Mouse (Mus musculus) MEL (cell line): Measurements from ENCODE around the gene Slc29a1. TPM values are rescaled to one million over a fixed set of nuclear protein-coding genes. Genes with fewer than 3 reads are reported as not detected.

Experiments
- DNase-seq: peaks from one replicate; pipeline ENCODE4 v3.0.0; 2011; ENCODE audit warnings: low read depth, low spot score
- H3K27ac ChIP-seq: 2 replicates; pipeline ENCODE4 v1.5.1; 2012; ENCODE audit warnings: low read depth, mild to moderate bottlenecking, control low read depth, low read length, moderate library complexity; ENCODE audit not compliant: control insufficient read depth
- H3K27me3 ChIP-seq, 2 experiments: fragments of 150-350 bp in 1 of 2; sonication (generic) in 1 of 2; 2 replicates each; pipeline ENCODE4 v1.6.1; 2012; ENCODE audit warnings: low read length in 2 of 2, mild to moderate bottlenecking in 2 of 2, improper control_type of control experiment in 1 of 2, moderate library complexity in 1 of 2; ENCODE audit not compliant: insufficient read depth in 2 of 2, control insufficient read depth in 1 of 2
- H3K36me3 ChIP-seq, 2 experiments: 2 replicates each; pipeline ENCODE4 v1.6.1; 2012 to 2014; ENCODE audit warnings: low read length in 2 of 2, improper control_type of control experiment in 1 of 2, inconsistent platforms in 1 of 2, mild to moderate bottlenecking in 1 of 2; ENCODE audit not compliant: insufficient read depth in 2 of 2, control insufficient read depth in 1 of 2
- H3K4me1 ChIP-seq, 2 experiments: fragments of 150-350 bp in 1 of 2; sonication (generic) in 1 of 2; 2 replicates each; pipeline ENCODE4 v1.6.1; 2012; ENCODE audit warnings: low read length in 2 of 2, improper control_type of control experiment in 1 of 2, mild to moderate bottlenecking in 1 of 2; ENCODE audit not compliant: insufficient read depth in 2 of 2, control insufficient read depth in 1 of 2
- H3K4me3 ChIP-seq, 2 experiments: fragments of 150-350 bp in 1 of 2; sonication (generic) in 1 of 2; 2 replicates each; pipeline ENCODE4 v1.5.1; 2012; ENCODE audit warnings: low read depth in 2 of 2, low read length in 2 of 2, mild to moderate bottlenecking in 2 of 2, moderate library complexity in 2 of 2, control low read depth in 1 of 2, improper control_type of control experiment in 1 of 2; ENCODE audit not compliant: control insufficient read depth in 1 of 2, insufficient read depth in 1 of 2
- H3K79me2 ChIP-seq: 2 replicates; pipeline ENCODE4 v1.6.1; 2012; ENCODE audit warnings: mild to moderate bottlenecking, low read length, moderate library complexity; ENCODE audit not compliant: control insufficient read depth, poor library complexity, insufficient read depth
- H3K9ac ChIP-seq: 2 replicates; pipeline ENCODE4 v1.6.1; 2012; ENCODE audit warnings: low read depth, mild to moderate bottlenecking, control low read depth, low read length, moderate library complexity; ENCODE audit not compliant: control insufficient read depth, poor library complexity, severe bottlenecking
- H3K9me3 ChIP-seq: fragments of 150-350 bp; sonication (generic); replicated peaks from 2 replicates; pipeline ENCODE4 v1.6.1; 2012; ENCODE audit warnings: mild to moderate bottlenecking, low read length, improper control_type of control experiment, moderate library complexity; ENCODE audit not compliant: insufficient read depth
- BHLHE40 ChIP-seq: IDR thresholded peaks from 2 replicates; pipeline ENCODE4 v1.6.1; 2012; ENCODE audit warnings: low read depth, mild to moderate bottlenecking, inconsistent platforms, low read length, improper control_type of control experiment, borderline replicate concordance
- MAX ChIP-seq: IDR thresholded peaks from 2 replicates; pipeline ENCODE4 v1.6.1; 2011; ENCODE audit warnings: low read length, improper control_type of control experiment
- MAZ ChIP-seq: IDR thresholded peaks from 2 replicates; pipeline ENCODE4 v1.6.1; 2012; ENCODE audit warnings: low read depth, mild to moderate bottlenecking, inconsistent platforms, low read length, improper control_type of control experiment
- MXI1 ChIP-seq: IDR thresholded peaks from 2 replicates; pipeline ENCODE4 v1.6.1; 2011; ENCODE audit warnings: mild to moderate bottlenecking, low read depth, low read length, improper control_type of control experiment
- MYB ChIP-seq: IDR thresholded peaks from 2 replicates; pipeline ENCODE4 v1.6.1; 2011; ENCODE audit warnings: mild to moderate bottlenecking, low read depth, low read length, improper control_type of control experiment
- POLR2A ChIP-seq, 2 experiments: IDR thresholded peaks; 2 replicates each; pipeline ENCODE4 v1.6.1; 2011 to 2012; ENCODE audit warnings: low read length in 2 of 2, mild to moderate bottlenecking in 2 of 2, control low read depth in 1 of 2, improper control_type of control experiment in 1 of 2, low read depth in 1 of 2, moderate library complexity in 1 of 2; ENCODE audit not compliant: control insufficient read depth in 1 of 2, insufficient read depth in 1 of 2, poor library complexity in 1 of 2
- POLR2AphosphoS2 ChIP-seq: IDR thresholded peaks from 2 replicates; pipeline ENCODE4 v1.6.1; 2011; ENCODE audit warnings: low read length, improper control_type of control experiment
- POLR2AphosphoS5 ChIP-seq: IDR thresholded peaks from 2 replicates; pipeline ENCODE4 v1.6.1; 2012; ENCODE audit warnings: low read depth, borderline replicate concordance, mild to moderate bottlenecking, inconsistent platforms, low read length, moderate library complexity, mixed read lengths
- RCOR1 ChIP-seq: IDR thresholded peaks from 2 replicates; pipeline ENCODE4 v1.6.1; 2012; ENCODE audit warnings: low read depth, mild to moderate bottlenecking, inconsistent platforms, low read length, improper control_type of control experiment
- SIN3A ChIP-seq: IDR thresholded peaks from 2 replicates; pipeline ENCODE4 v1.6.1; 2012; ENCODE audit warnings: low read length, improper control_type of control experiment, inconsistent platforms
- SMC3 ChIP-seq: IDR thresholded peaks from 2 replicates; pipeline ENCODE4 v1.6.1; 2011; ENCODE audit warnings: low read depth, low read length, improper control_type of control experiment
- TAL1 ChIP-seq: IDR thresholded peaks from 2 replicates; pipeline ENCODE4 v1.6.1; 2012; ENCODE audit warnings: mild to moderate bottlenecking, inconsistent platforms, low read length, moderate library complexity, mixed read lengths
- UBTF ChIP-seq: IDR thresholded peaks from 2 replicates; pipeline ENCODE4 v1.6.1; 2012; ENCODE audit warnings: low read depth, mild to moderate bottlenecking, inconsistent platforms, low read length, improper control_type of control experiment, moderate library complexity, borderline replicate concordance; ENCODE audit not compliant: insufficient read depth
- ZMIZ1 ChIP-seq: IDR thresholded peaks from 2 replicates; pipeline ENCODE4 v1.6.1; 2012; ENCODE audit warnings: low read depth, mild to moderate bottlenecking, inconsistent platforms, low read length, improper control_type of control experiment, moderate library complexity
- polyA plus RNA-seq, 2 experiments: library from polyadenylated mRNA; stranded (reverse) in 1 of 2; unstranded in 1 of 2; fragments of >175 nt in 1 of 2; fragments of >200 nt in 1 of 2; gene quantifications; 2 replicates each; pipeline versions ENCODE4 v1.2.1 to v1.2.4; 2012; ENCODE audit warnings: low replicate concordance in 2 of 2, low read depth in 1 of 2; ENCODE audit not compliant: insufficient read length in 2 of 2, insufficient read depth in 1 of 2, missing spikeins in 1 of 2
- total RNA-seq: library from RNA; depleted of rRNA; stranded (reverse); fragments of 300-350 nt; gene quantifications from 2 replicates; pipeline ENCODE4 v1.2.3, GENCODE M21; 2012

Slc29a1 gene
- total and polyA plus RNA-seq, 3 experiments: 238 to 341 TPM; not detected in 1

DNA sequence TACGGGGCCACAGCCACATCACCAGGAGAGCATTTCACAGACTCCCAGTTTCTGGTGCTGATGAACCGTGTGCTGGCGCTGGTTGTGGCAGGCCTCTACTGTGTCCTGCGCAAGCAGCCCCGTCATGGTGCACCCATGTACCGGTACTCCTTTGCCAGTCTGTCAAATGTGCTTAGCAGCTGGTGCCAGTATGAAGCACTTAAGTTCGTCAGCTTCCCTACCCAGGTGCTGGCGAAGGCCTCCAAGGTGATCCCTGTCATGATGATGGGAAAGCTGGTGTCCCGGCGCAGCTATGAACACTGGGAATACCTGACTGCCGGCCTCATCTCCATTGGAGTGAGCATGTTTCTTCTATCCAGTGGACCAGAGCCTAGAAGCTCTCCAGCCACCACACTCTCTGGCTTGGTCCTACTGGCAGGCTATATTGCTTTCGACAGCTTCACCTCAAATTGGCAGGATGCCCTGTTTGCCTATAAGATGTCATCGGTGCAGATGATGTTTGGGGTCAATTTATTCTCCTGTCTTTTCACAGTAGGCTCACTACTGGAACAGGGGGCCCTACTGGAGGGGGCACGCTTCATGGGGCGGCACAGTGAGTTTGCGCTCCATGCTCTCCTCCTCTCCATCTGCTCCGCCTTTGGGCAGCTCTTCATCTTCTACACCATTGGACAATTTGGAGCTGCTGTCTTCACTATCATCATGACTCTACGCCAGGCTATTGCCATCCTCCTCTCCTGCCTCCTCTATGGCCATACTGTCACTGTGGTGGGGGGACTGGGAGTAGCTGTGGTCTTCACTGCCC is 32.8 kb downstream of the Slc29a1 start:
- no peak overlapping the region for H3K9ac ChIP-seq
- peaks cover 19 to 25% of the 10 kb centered on the region in 2 experiments for H3K36me3 ChIP-seq
- TF ChIP-seq POLR2AphosphoS2: peak; percentile 98; the same call in 1 of the 2 replicates
- TF ChIP-seq ZMIZ1: peak; percentile 71
- no peak for TF ChIP-seq BHLHE40
- 0 out of 2 replicates have a peak, but pooled peaks have one; percentile 16 for TF ChIP-seq MYB
- TF ChIP-seq SMC3: peak; percentile 4; the same call in 1 of the 2 replicates
- TF ChIP-seq MXI1: no peak
- no peak for TF ChIP-seq UBTF
- TF ChIP-seq POLR2AphosphoS5: peak; percentile 77
- TF ChIP-seq POLR2A (IDR thresholded peaks at IDR 0.05; ENCODE audit: control insufficient read depth in 1 of 2, insufficient read depth in 1 of 2, low read depth in 1 of 2, low read length in 2 of 2, poor library complexity in 1 of 2): 0 out of 4 replicates have a peak, but pooled peaks of 1 of the 2 experiments have one; percentile 12
- TF ChIP-seq MAZ: 0 out of 2 replicates have a peak, but pooled peaks have one; percentile 30
- TF ChIP-seq RCOR1: no peak
- no peak for TF ChIP-seq MAX
- H3K27me3 ChIP-seq: no peaks in the 10 kb centered on the region
- peak; percentile 75 for DNase-seq
- H3K4me1 ChIP-seq: peaks cover 0 to 28% of the 10 kb centered on the region in 2 experiments; a peak in 2 of 4 replicates
- no peak overlapping the region for H3K4me3 ChIP-seq
- no peaks in the 10 kb centered on the region for H3K9me3 ChIP-seq
- peaks cover 34% of the 10 kb centered on the region for H3K79me2 ChIP-seq
- H3K27ac ChIP-seq: no peak overlapping the region

DNA sequence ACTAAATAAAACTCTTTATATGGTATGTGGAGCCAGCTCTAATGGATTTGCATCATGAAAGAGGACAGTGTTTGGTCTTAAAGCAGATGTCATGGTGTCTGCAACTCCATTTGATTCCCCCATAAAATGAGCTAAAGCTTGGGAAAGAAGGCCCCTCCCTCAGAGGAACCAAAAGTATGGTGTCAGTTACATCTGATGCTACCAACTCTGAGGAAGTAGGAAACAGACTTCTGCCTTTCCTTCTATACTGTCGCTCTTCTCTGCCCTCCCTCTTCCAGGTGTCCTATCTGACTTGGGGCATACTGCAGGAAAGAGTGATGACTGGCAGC is 33.4 kb downstream of the Slc29a1 start:
- H3K9ac ChIP-seq: no peak overlapping the region
- no peaks in the 10 kb centered on the region for H3K9me3 ChIP-seq
- TF ChIP-seq TAL1: 0 out of 2 replicates have a peak, but pooled peaks have one; percentile 9
- TF ChIP-seq SIN3A: no peak; the same call in 1 of the 2 replicates
- H3K27me3 ChIP-seq: no peaks in the 10 kb centered on the region
- H3K36me3 ChIP-seq: peaks cover 14 to 19% of the 10 kb centered on the region in 2 experiments
- DNase-seq: peak; percentile 62
- H3K4me1 ChIP-seq: peaks cover 0 to 22% of the 10 kb centered on the region in 2 experiments; a peak in 2 of 4 replicates
- peaks cover 28% of the 10 kb centered on the region for H3K79me2 ChIP-seq
- no peak overlapping the region for H3K27ac ChIP-seq
- no peak overlapping the region for H3K4me3 ChIP-seq
